Mouse (Mus musculus): ENCODE measurements at regions not wholly inside any gene's neighbourhood (a gene's known extent, or its start where the extent isn't known, plus 50 kb on each side); places are given as distances from the start of the nearest gene placed in this dataset.
A peak's percentile ranks its signal among the peaks of the same experiment; 100 is the strongest.

DNA sequence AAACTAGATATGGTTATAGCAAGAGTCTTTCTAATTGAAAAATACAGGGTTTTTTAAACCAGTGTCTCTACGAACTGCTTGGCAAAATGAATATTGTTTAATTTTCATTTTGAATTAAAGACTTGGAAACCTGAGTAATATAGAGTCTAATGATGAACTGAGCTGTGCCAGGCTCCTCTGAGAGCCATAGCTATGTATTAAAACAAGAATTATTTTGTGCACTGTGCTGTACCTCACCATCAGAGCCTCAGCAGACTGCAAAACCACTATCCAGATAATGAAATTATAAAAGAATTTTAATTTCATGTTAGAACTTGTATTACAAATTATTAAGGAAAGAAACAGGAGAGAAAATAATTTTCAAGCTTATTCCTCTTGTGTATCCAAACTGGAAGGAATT is 408.8 kb upstream of the Map3k7 start:
- Histone ChIP-seq H3K9ac (replicated peaks; ENCODE audit: low read length) (no peak overlapping the region), H3K4me1 (ENCODE audit: control insufficient read depth, insufficient read depth, low read length) (no peaks in the 10 kb centered on the region), H3K9me3 (ENCODE audit: control insufficient read depth, low read length) (no peaks in the 10 kb centered on the region), H3K4me2 (ENCODE audit: low read length) (no peak overlapping the region), H3K4me3 (replicated peaks; ENCODE audit: low read depth, low read length) (no peak overlapping the region), H3K27me3 (ENCODE audit: control insufficient read depth, insufficient read depth, low read length) (no peaks in the 10 kb centered on the region), H3K36me3 (ENCODE audit: control insufficient read depth, insufficient read depth, low read length) (no peaks in the 10 kb centered on the region), H3K27ac (replicated peaks; ENCODE audit: low read depth, low read length) (no peak overlapping the region)
- ATAC-seq (ENCODE audit: low FRiP score, low TSS enrichment) (no peak), DNase-seq (no peak)
- WGBS: 87% methylated on average over 1 of the region's 1 CpGs

DNA sequence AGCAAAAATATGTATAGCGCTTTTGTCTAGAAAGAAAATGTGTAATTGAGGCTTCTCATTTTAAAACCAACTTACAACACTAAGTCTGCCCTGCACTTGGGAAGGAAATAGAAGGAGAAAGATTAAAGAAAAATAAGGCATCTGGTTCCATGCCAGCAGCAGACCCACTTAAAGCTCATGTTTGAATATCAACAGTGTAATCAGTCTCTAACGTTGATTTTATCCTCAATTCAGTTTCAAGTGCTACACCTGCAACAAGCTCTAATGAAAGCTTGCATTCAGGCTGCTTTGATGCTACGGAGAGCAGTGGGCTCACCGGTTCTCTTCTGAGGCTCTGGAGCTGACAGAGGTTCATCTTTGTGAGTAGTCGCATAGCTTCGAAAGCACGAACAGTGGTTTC is 406.6 kb upstream of the Map3k7 start:
- Histone ChIP-seq H3K27me3 (ENCODE audit: control insufficient read depth, insufficient read depth, low read length) (no peaks in the 10 kb centered on the region), H3K9ac (replicated peaks; ENCODE audit: low read length) (no peak overlapping the region), H3K4me3 (replicated peaks; ENCODE audit: low read depth, low read length) (no peak overlapping the region), H3K27ac (replicated peaks; ENCODE audit: low read depth, low read length) (no peak overlapping the region), H3K36me3 (ENCODE audit: control insufficient read depth, insufficient read depth, low read length) (no peaks in the 10 kb centered on the region), H3K4me1 (ENCODE audit: control insufficient read depth, insufficient read depth, low read length) (no peaks in the 10 kb centered on the region), H3K9me3 (ENCODE audit: control insufficient read depth, low read length) (no peaks in the 10 kb centered on the region), H3K4me2 (ENCODE audit: low read length) (no peak overlapping the region)
- no peak for ATAC-seq (ENCODE audit: low FRiP score, low TSS enrichment)
- WGBS: 87% methylated on average over 7 of the region's 7 CpGs
- DNase-seq: no peak

DNA sequence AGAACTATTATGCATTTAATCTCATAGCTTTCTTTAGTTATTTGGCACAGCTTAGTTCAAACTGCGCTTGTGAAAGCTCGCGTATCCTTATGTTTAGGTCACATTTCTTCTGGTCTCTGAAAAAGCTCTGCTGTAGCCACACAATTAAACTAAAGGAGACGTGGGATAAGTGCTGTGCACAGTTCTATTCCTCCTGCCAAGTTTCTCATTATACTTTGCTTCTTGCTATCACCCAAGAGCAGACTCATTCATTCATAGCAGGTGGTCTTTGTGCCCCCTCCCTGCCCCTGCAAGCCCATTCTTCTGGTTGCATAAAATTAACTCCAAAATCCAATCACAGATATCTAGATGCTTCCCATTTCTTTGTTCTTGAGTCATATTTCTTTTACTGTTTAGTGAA is 403.6 kb upstream of the Map3k7 start:
- no peak for ATAC-seq (ENCODE audit: low FRiP score, low TSS enrichment)
- Histone ChIP-seq H3K4me3 (replicated peaks; ENCODE audit: low read depth, low read length) (no peak overlapping the region), H3K27me3 (ENCODE audit: control insufficient read depth, insufficient read depth, low read length) (no peaks in the 10 kb centered on the region), H3K27ac (replicated peaks; ENCODE audit: low read depth, low read length) (no peak overlapping the region), H3K4me2 (ENCODE audit: low read length) (no peak overlapping the region), H3K4me1 (ENCODE audit: control insufficient read depth, insufficient read depth, low read length) (no peaks in the 10 kb centered on the region), H3K9me3 (ENCODE audit: control insufficient read depth, low read length) (no peaks in the 10 kb centered on the region), H3K9ac (replicated peaks; ENCODE audit: low read length) (no peak overlapping the region), H3K36me3 (ENCODE audit: control insufficient read depth, insufficient read depth, low read length) (no peaks in the 10 kb centered on the region)
- DNase-seq: no peak
- 60% methylated on average over 4 of the region's 4 CpGs for WGBS

DNA sequence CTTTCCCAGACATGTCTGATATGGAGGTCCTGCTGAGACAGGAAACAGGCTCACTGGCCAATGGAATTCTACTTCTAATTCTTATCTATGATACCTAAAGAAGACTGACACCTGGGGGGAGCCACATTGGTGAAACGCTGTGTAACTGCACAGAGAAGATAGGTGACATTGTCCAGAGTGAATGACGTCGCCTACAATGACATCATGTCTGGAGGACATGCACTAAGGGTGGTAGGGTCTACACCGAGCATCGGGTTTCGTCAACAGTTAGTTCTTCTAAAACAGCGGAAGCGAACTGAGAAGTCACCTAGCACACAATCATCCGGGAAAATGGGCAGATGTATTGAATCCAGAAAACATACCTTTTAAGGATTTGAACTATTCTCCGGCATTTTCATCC is 402.7 kb upstream of the Map3k7 start:
- H3K27me3 ChIP-seq (ENCODE audit: control insufficient read depth, insufficient read depth, low read length): no peaks in the 10 kb centered on the region
- H3K4me1 ChIP-seq (ENCODE audit: control insufficient read depth, insufficient read depth, low read length): peaks cover 3% of the 10 kb centered on the region; the same call in 1 of the 2 replicates
- 92% methylated on average over 10 of the region's 10 CpGs for WGBS
- H3K36me3 ChIP-seq (ENCODE audit: control insufficient read depth, insufficient read depth, low read length): no peaks in the 10 kb centered on the region
- no peak overlapping the region for H3K4me3 ChIP-seq (replicated peaks; ENCODE audit: low read depth, low read length)
- H3K4me2 ChIP-seq (ENCODE audit: low read length): no peak overlapping the region
- H3K9me3 ChIP-seq (ENCODE audit: control insufficient read depth, low read length): no peaks in the 10 kb centered on the region
- H3K9ac ChIP-seq (replicated peaks; ENCODE audit: low read length): no peak overlapping the region
- ATAC-seq (ENCODE audit: low FRiP score, low TSS enrichment) (no peak), DNase-seq (no peak)
- H3K27ac ChIP-seq (replicated peaks; ENCODE audit: low read depth, low read length): no peak overlapping the region

DNA sequence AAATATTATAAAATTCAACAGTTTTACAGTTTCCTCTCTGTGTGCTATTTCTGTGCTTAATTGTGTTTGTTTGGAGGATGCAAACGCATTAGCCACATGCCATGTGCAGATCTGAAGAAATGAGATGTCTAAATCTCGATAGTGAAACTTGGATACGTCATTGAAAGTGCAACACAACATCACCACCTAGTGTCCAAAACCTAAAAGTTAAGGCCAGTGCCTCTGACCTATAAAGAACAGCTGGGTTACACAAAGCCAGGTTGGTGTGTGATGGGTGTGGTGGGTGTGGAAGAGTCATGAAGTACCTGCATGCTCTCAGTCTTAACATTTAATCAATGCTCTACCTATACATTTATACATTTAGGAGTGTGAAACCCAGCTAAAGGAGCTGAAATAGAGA is 402.1 kb upstream of the Map3k7 start:
- DNase-seq (peak; percentile 36), ATAC-seq (ENCODE audit: low FRiP score, low TSS enrichment) (no peak)
- H3K4me1 ChIP-seq (ENCODE audit: control insufficient read depth, insufficient read depth, low read length): peaks cover 3% of the 10 kb centered on the region; the same call in 1 of the 2 replicates
- H3K27me3 ChIP-seq (ENCODE audit: control insufficient read depth, insufficient read depth, low read length): no peaks in the 10 kb centered on the region
- H3K27ac ChIP-seq (replicated peaks; ENCODE audit: low read depth, low read length): no peak overlapping the region
- no peak overlapping the region for H3K4me2 ChIP-seq (ENCODE audit: low read length)
- no peak overlapping the region for H3K9ac ChIP-seq (replicated peaks; ENCODE audit: low read length)
- H3K9me3 ChIP-seq (ENCODE audit: control insufficient read depth, low read length): no peaks in the 10 kb centered on the region
- H3K4me3 ChIP-seq (replicated peaks; ENCODE audit: low read depth, low read length): no peak overlapping the region
- 33% methylated on average over 3 of the region's 3 CpGs for whole genome bisulfite sequencing
- H3K36me3 ChIP-seq (ENCODE audit: control insufficient read depth, insufficient read depth, low read length): no peaks in the 10 kb centered on the region

DNA sequence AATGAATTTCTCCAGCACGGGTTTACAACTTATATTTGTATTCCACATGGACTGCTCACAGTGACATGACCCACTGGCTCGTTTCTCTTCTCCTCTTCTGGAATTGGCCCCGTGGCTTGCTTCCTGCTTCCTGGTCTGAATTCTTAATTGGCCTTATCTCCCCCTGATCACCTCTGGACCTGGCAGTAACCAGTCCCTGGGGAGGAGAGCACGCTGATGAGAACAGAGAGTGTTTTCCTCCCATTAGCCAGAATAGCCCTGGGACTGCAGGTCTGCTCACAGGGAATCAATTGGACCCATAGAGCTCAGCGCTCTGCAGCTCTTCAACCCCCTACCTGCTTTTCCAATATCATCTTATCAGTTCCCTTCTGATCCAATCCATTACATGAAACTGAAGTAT is 397.7 kb upstream of the Map3k7 start:
- H3K36me3 ChIP-seq (ENCODE audit: control insufficient read depth, insufficient read depth, low read length): no peaks in the 10 kb centered on the region
- H3K9ac ChIP-seq (replicated peaks; ENCODE audit: low read length): no peak overlapping the region
- no peak overlapping the region for H3K4me3 ChIP-seq (replicated peaks; ENCODE audit: low read depth, low read length)
- ATAC-seq (ENCODE audit: low FRiP score, low TSS enrichment) (no peak), DNase-seq (peak; percentile 21)
- no peak overlapping the region for H3K27ac ChIP-seq (replicated peaks; ENCODE audit: low read depth, low read length)
- no peaks in the 10 kb centered on the region for H3K27me3 ChIP-seq (ENCODE audit: control insufficient read depth, insufficient read depth, low read length)
- 43% methylated on average over 5 of the region's 5 CpGs for WGBS
- H3K4me1 ChIP-seq (ENCODE audit: control insufficient read depth, insufficient read depth, low read length): peaks cover 3% of the 10 kb centered on the region; the same call in 1 of the 2 replicates
- no peaks in the 10 kb centered on the region for H3K9me3 ChIP-seq (ENCODE audit: control insufficient read depth, low read length)
- no peak overlapping the region for H3K4me2 ChIP-seq (ENCODE audit: low read length)

DNA sequence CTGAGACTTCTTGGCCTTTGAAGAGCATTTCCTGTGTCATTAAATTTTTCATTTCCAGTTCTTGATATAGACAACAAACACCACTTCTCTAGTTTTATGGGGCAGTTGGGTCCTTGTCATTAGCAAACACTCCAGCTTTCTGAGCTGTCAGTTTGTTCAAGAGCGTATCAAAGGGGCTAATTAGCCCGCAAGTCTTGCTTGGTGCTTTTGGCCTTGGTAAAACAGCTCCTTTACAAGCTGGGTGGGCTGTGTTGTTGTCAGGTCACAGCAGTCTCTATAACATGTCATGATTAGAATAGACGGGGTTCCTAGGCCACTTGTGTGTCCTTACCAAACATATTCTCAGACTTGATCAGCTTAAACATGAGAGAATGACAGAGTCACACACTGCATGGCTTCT is 397.1 kb upstream of the Map3k7 start:
- WGBS: 28% methylated on average over 3 of the region's 3 CpGs
- H3K36me3 ChIP-seq (ENCODE audit: control insufficient read depth, insufficient read depth, low read length): no peaks in the 10 kb centered on the region
- peaks cover 3% of the 10 kb centered on the region; the same call in 1 of the 2 replicates for H3K4me1 ChIP-seq (ENCODE audit: control insufficient read depth, insufficient read depth, low read length)
- no peaks in the 10 kb centered on the region for H3K27me3 ChIP-seq (ENCODE audit: control insufficient read depth, insufficient read depth, low read length)
- DNase-seq: no peak
- no peaks in the 10 kb centered on the region for H3K9me3 ChIP-seq (ENCODE audit: control insufficient read depth, low read length)
- no peak overlapping the region for H3K27ac ChIP-seq (replicated peaks; ENCODE audit: low read depth, low read length)
- H3K4me2 ChIP-seq (ENCODE audit: low read length): no peak overlapping the region
- no peak for ATAC-seq (ENCODE audit: low FRiP score, low TSS enrichment)
- H3K9ac ChIP-seq (replicated peaks; ENCODE audit: low read length): no peak overlapping the region
- no peak overlapping the region for H3K4me3 ChIP-seq (replicated peaks; ENCODE audit: low read depth, low read length)

DNA sequence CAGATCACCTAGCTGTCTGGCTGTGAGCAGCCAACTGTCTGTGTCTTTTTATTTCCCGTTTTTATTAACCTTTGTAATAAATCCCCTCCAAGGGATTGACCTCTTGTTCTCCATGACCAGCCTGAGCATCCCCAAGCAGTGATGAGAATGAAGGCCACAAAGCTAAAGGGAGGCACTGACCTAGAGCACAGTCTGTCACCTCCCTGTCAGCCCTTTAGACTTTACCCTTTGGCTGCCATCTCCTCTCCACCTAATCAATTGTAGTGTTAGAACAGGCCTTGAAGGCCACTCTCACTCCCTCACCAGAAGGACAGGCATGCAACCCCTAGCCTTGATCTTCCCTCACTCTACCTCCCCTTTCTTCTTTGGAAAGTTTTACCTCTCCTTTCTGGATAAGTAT is 394.2 kb upstream of the Map3k7 start:
- 71% methylated on average over 1 of the region's 1 CpGs for WGBS
- no peaks in the 10 kb centered on the region for H3K36me3 ChIP-seq (ENCODE audit: control insufficient read depth, insufficient read depth, low read length)

DNA sequence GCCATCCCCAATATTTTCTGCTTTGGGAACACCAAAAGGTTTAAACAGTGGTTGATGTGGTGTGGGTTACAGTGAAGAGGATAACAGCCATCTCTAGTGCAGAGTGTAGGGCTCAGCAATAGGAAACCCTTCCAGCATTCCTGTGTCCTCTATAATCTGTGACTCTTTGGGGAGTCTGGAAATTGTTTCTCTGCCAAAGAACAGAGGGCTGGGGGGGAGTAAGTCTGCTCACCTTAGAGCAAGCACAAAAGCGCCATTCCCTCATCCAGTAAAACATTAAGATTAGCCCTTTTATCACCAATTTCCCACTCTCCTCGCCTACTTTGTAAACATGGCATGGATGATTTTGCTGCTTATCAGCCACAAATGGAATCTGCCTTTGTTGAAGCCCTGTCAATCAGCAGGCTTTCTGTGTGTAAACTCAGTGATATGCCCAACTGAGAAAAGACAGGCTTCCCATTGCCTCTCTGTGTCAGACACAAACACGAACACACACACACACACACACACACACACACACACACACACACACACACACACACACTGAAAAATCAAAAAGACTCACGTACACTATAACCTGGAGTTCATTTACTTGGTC is 386.8 kb upstream of the Map3k7 start:
- 44% methylated on average over 4 of the region's 4 CpGs for WGBS
- Histone ChIP-seq H3K4me2 (ENCODE audit: low read length) (no peak overlapping the region), H3K4me3 (replicated peaks; ENCODE audit: low read depth, low read length) (no peak overlapping the region), H3K36me3 (ENCODE audit: control insufficient read depth, insufficient read depth, low read length) (no peaks in the 10 kb centered on the region), H3K4me1 (ENCODE audit: control insufficient read depth, insufficient read depth, low read length) (no peaks in the 10 kb centered on the region), H3K27me3 (ENCODE audit: control insufficient read depth, insufficient read depth, low read length) (no peaks in the 10 kb centered on the region), H3K9ac (replicated peaks; ENCODE audit: low read length) (no peak overlapping the region), H3K27ac (replicated peaks; ENCODE audit: low read depth, low read length) (no peak overlapping the region), H3K9me3 (ENCODE audit: control insufficient read depth, low read length) (no peaks in the 10 kb centered on the region)
- peak; percentile 43 for DNase-seq
- ATAC-seq (ENCODE audit: low FRiP score, low TSS enrichment): no peak

More for the DNA sequence above, 394.2 kb upstream of the Map3k7 start:
- Histone ChIP-seq H3K27ac (replicated peaks; ENCODE audit: low read depth, low read length) (no peak overlapping the region), H3K4me2 (ENCODE audit: low read length) (no peak overlapping the region), H3K4me1 (ENCODE audit: control insufficient read depth, insufficient read depth, low read length) (peaks cover 3% of the 10 kb centered on the region; the same call in 1 of the 2 replicates), H3K27me3 (ENCODE audit: control insufficient read depth, insufficient read depth, low read length) (no peaks in the 10 kb centered on the region), H3K4me3 (replicated peaks; ENCODE audit: low read depth, low read length) (no peak overlapping the region), H3K9ac (replicated peaks; ENCODE audit: low read length) (no peak overlapping the region), H3K9me3 (ENCODE audit: control insufficient read depth, low read length) (no peaks in the 10 kb centered on the region)
- no peak for DNase-seq
- ATAC-seq (ENCODE audit: low FRiP score, low TSS enrichment): no peak

All from midbrain, embryonic 14.5 days (tissue).